Mouse (Mus musculus): Measurements from ENCODE around the gene Olfr311. TPM values are rescaled to one million over a fixed set of nuclear protein-coding genes. Genes with fewer than 3 reads are reported as not detected.
A peak's percentile ranks its signal among the peaks of the same experiment; 100 is the strongest.
"Not testable (repeated sequence)": the region's sequence is repeated elsewhere in the genome, so short reads cannot be mapped to it uniquely, and the experiment has no call there.

The Olfr311 gene
- not detected for total RNA-seq (2021)
- long read RNA-seq, experiment 1, result 0 reads
- long read RNA-seq, experiment 2, result 0 reads

GRCm38 (mm10) chr11:58838951-58839350 is at the start of gene Olfr311:
Olfr311 (plus strand) TSS chr11:58839251.
- DNase-seq, result not testable (repeated sequence)

- no peak for DNase-seq
These were observed 49.5 kb upstream of the Olfr311 start for GRCm38 (mm10) chr11:58789532-58789931.

GRCm38 (mm10) chr11:58790053-58790452 is 49.0 kb upstream of the Olfr311 start:
- DNase-seq, result no peak

GRCm38 (mm10) chr11:58790646-58791045 is 48.4 kb upstream of the Olfr311 start:
- DNase-seq, result no peak

- no peak for DNase-seq
These were observed 43.2 kb upstream of the Olfr311 start for GRCm38 (mm10) chr11:58795856-58796255.

GRCm38 (mm10) chr11:58796850-58797249 is 42.2 kb upstream of the Olfr311 start:
- DNase-seq, result no peak

- no peak for DNase-seq
These were observed 39.3 kb upstream of the Olfr311 start for GRCm38 (mm10) chr11:58799747-58800146.

GRCm38 (mm10) chr11:58801558-58802228 is 37.4 kb upstream of the Olfr311 start, which contains the start of gene Fam183b:
Fam183b (minus strand) TSS chr11:58801960.
- DNase-seq, result peak; percentile 7 to 39

- DNase-seq, result no peak
These were observed 35.2 kb upstream of the Olfr311 start for GRCm38 (mm10) chr11:58803871-58804270.

GRCm38 (mm10) chr11:58804393-58804792 is 34.7 kb upstream of the Olfr311 start:
- DNase-seq, result no peak

- no peak for DNase-seq
These were observed 27.1 kb upstream of the Olfr311 start for GRCm38 (mm10) chr11:58812001-58812400.

GRCm38 (mm10) chr11:58814700-58815099 is 24.4 kb upstream of the Olfr311 start, which contains the start of gene Olfr313:
Olfr313 (plus strand) TSS chr11:58815000.
- DNase-seq, result not testable (repeated sequence)

- DNase-seq, result no peak
These were observed 23.4 kb upstream of the Olfr311 start for GRCm38 (mm10) chr11:58815676-58816075.

- DNase-seq, result not testable (repeated sequence)
These were observed 10.1 kb upstream of the Olfr311 start, which contains the start of gene Olfr312 for GRCm38 (mm10) chr11:58828937-58829336. Olfr312 (plus strand) TSS chr11:58829237.

GRCm38 (mm10) chr11:58829764-58830163 is 9.3 kb upstream of the Olfr311 start:
- DNase-seq, result no peak

GRCm38 (mm10) chr11:58832541-58832940 is 6.5 kb upstream of the Olfr311 start:
- DNase-seq, result not testable (repeated sequence)

GRCm38 (mm10) chr11:58846919-58847461 is 7.9 kb downstream of the Olfr311 start, which contains the start of gene Gm12258:
Gm12258 (plus strand) TSS chr11:58847158.
- DNase-seq, result peak; percentile 97

- no peak for DNase-seq
These were observed 8.6 kb downstream of the Olfr311 start for GRCm38 (mm10) chr11:58847636-58848035.

- DNase-seq, result no peak
These were observed 10.7 kb downstream of the Olfr311 start for GRCm38 (mm10) chr11:58849731-58850130.

- DNase-seq, result no peak
These were observed 21.7 kb downstream of the Olfr311 start for GRCm38 (mm10) chr11:58860744-58861143.

GRCm38 (mm10) chr11:58867039-58867953 is 28.2 kb downstream of the Olfr311 start, which contains the start of gene 2810021J22Rik:
2810021J22Rik (plus strand) TSS chr11:58867216.
- DNase-seq, result peak; percentile 80 to 84

- no peak for DNase-seq
These were observed 28.9 kb downstream of the Olfr311 start for GRCm38 (mm10) chr11:58867954-58868330.

Data from heart, adult 18-20 months (tissue).